Mouse (Mus musculus) limb, embryonic 12.5 days (tissue): ENCODE data around the gene Ankrd31. TPM values are rescaled to one million over a fixed set of nuclear protein-coding genes. Genes with fewer than 3 reads are reported as not detected.
"Not testable (repeated sequence)": the region's sequence is repeated elsewhere in the genome, so short reads cannot be mapped to it uniquely, and the experiment has no call there.

Experiments used
- ATAC-seq: fragments of 200-750 bp; cut with Nextera tagmentation; 2 replicates; pipeline ENCODE4 v1.8.0; 2017; ENCODE audit warnings: low read depth, moderate TSS enrichment; ENCODE audit not compliant: insufficient number of reproducible peaks, insufficient read depth, low FRiP score, low TSS enrichment
- H3K27ac ChIP-seq: fragments of 300-500 bp; sonication (generic); 2 replicates; pipeline ENCODE4 v1.5.1; 2016; ENCODE audit warnings: mild to moderate bottlenecking, moderate library complexity
- H3K27me3 ChIP-seq: fragments of 300-500 bp; sonication (generic); 2 replicates; pipeline ENCODE4 v1.6.1; 2016; ENCODE audit warnings: mild to moderate bottlenecking, moderate library complexity
- H3K36me3 ChIP-seq: fragments of 300-500 bp; sonication (generic); 2 replicates; pipeline ENCODE4 v1.6.1; 2016; ENCODE audit warnings: mild to moderate bottlenecking, moderate library complexity
- H3K4me1 ChIP-seq: fragments of 300-500 bp; sonication (generic); replicated peaks from 2 replicates; pipeline ENCODE4 v1.6.1; 2016
- H3K4me2 ChIP-seq: fragments of 300-500 bp; sonication (generic); 2 replicates; pipeline ENCODE4 v1.6.1; 2016; ENCODE audit warnings: mild to moderate bottlenecking, moderate library complexity
- H3K4me3 ChIP-seq: fragments of 300-500 bp; sonication (generic); replicated peaks from 2 replicates; pipeline ENCODE4 v1.5.1; 2016; ENCODE audit warnings: mild to moderate bottlenecking
- H3K9ac ChIP-seq: fragments of 300-500 bp; sonication (generic); replicated peaks from 2 replicates; pipeline ENCODE4 v1.6.1; 2016; ENCODE audit warnings: mild to moderate bottlenecking, moderate library complexity
- H3K9me3 ChIP-seq: fragments of 300-500 bp; sonication (generic); 2 replicates; pipeline ENCODE4 v1.6.1; 2016; ENCODE audit warnings: mild to moderate bottlenecking, moderate library complexity
- WGBS: fragments of 180-500 bp; shearing (Covaris S2); methylation state at CpG from one replicate; pipeline ENCODE4 v1.1.7; 2016; 5-methylcytosine and 5-hydroxymethylcytosine counted together
- polyA plus RNA-seq: library from polyadenylated mRNA; unstranded; fragments of >200 nt; fragmentation: Nextera tagmentation; extraction: Ambion mirVana; gene quantifications from 2 replicates; pipeline ENCODE4 v1.2.1, GENCODE M21; 2016

Gene Ankrd31
- polyA plus RNA-seq, 1 experiment from 2014 or later, result not detected

DNA sequence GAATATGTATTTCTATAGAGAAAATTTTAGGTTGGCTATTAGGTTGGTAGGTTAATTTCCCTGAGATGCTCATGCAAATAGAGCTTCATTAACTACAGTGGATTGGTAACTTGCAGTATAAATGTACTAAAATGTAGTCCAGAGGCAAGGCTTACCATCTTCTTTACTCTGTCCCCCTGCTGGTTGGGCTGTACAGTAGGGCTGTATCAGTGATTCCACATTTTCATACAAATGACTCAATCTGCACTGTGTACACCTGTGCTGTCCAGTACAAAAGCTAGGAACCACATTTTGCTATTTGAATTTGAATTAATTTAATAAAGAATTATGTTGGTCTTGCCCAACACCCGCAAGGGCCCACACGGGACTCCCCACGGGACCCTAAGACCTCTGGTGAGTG, 111.1 kb downstream of the Ankrd31 start:
- H3K4me3 ChIP-seq, result no peak overlapping the region
- no peak for ATAC-seq
- no peaks in the 10 kb centered on the region for H3K27me3 ChIP-seq
- H3K27ac ChIP-seq, result no peak overlapping the region
- H3K9me3 ChIP-seq, result no peaks in the 10 kb centered on the region
- no peak overlapping the region for H3K9ac ChIP-seq
- H3K4me2 ChIP-seq, result no peak overlapping the region
- WGBS, result 79% methylated on average over 3 of the region's 3 CpGs
- H3K36me3 ChIP-seq, result no peaks in the 10 kb centered on the region
- H3K4me1 ChIP-seq, result no peaks in the 10 kb centered on the region

DNA sequence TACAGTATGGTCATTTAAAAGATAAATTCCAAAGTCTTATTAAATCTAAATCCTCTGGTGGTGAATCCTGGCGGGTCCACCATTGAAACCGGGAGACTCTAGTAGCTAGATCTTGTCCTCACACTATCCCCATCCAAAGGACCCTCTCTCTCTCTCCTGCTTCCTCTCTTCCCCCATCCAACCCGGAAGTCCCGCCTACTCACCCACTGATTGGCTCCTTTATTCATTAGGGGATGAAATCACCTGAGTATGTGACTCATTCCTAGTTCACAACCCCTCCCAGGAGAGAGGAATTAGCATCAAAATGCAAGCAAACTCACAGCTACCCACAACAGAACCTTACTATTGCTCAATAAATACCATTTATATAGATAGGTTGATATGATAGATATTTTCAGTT, 122.7 kb downstream of the Ankrd31 start:
- no peaks in the 10 kb centered on the region for H3K36me3 ChIP-seq
- ATAC-seq, result no peak
- H3K27ac ChIP-seq, result no peak overlapping the region
- H3K9ac ChIP-seq, result no peak overlapping the region
- no peak overlapping the region for H3K4me3 ChIP-seq
- no peaks in the 10 kb centered on the region for H3K27me3 ChIP-seq
- WGBS, result 84% methylated on average over 4 of the region's 4 CpGs
- no peaks in the 10 kb centered on the region for H3K9me3 ChIP-seq
- H3K4me1 ChIP-seq, result no peaks in the 10 kb centered on the region
- H3K4me2 ChIP-seq, result no peak overlapping the region

DNA sequence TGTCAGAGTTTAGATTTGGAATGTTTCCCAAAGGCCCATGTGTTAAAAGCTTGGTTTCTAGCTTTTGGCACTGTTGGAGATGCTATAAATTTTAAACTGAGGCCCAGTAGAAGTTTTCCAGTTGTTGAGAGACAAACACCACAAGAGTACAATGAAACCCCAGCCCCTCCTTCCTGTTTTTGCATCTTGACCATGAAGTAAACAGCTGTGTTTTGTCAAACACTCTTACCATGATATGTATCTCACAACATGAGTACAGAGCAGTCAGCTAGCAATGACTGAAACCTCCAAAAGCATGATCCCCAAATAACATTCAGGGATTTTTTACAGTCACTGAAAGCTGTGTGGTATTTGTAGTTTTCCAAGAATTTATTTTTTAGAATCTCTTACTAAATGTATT, 126.0 kb downstream of the Ankrd31 start:
- ATAC-seq, result no peak
- no peak overlapping the region for H3K27ac ChIP-seq
- no peak overlapping the region for H3K4me2 ChIP-seq
- H3K36me3 ChIP-seq, result no peaks in the 10 kb centered on the region
- no peaks in the 10 kb centered on the region for H3K4me1 ChIP-seq
- H3K27me3 ChIP-seq, result no peaks in the 10 kb centered on the region
- H3K9ac ChIP-seq, result no peak overlapping the region
- no peaks in the 10 kb centered on the region for H3K9me3 ChIP-seq
- H3K4me3 ChIP-seq, result no peak overlapping the region

DNA sequence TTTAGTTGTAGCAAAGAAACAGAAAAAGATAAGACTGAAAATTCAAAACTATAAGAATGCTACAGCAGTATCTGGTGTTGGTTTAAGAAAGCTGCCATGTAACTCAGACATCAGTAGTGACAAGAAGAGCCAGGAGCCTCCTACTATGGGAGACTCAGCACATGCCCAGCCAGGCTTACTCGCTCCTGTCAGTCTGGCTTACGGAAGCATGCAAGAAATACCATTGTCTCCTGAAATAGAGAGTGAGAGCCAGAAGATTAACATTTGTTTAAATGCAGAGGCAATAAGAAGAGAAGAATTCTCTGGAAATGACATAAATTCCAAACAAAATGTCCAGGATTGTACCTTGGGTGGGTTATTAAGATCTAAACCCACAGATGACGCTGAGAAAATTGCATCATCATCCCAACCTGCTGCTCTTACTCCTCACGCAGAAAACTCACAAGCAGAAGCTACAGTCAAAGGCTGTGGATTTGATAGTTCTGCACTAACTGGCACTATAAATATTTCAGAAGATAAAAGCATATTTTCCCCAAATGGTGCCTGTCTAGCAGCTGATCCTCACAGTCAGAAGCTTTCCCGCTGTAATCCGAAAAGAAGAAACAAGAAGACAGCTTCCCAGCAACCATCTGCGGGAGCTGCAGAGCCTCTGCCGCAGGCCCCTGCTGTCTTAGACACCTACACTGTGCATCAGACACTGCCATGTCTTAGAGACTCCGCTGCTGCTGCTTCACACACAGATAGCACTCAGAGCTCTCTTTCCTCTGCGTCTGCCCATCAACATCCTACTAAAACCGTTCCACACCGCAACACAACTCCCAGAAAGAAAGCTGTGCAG, 130.4 kb downstream of the Ankrd31 start:
- no peaks in the 10 kb centered on the region for H3K27me3 ChIP-seq
- no peak overlapping the region for H3K4me2 ChIP-seq
- H3K36me3 ChIP-seq, result no peaks in the 10 kb centered on the region
- no peaks in the 10 kb centered on the region for H3K4me1 ChIP-seq
- WGBS, result 83% methylated on average over 12 of the region's 12 CpGs
- H3K9ac ChIP-seq, result no peak overlapping the region
- no peak overlapping the region for H3K27ac ChIP-seq
- no peak overlapping the region for H3K4me3 ChIP-seq
- H3K9me3 ChIP-seq, result no peaks in the 10 kb centered on the region
- no peak for ATAC-seq

DNA sequence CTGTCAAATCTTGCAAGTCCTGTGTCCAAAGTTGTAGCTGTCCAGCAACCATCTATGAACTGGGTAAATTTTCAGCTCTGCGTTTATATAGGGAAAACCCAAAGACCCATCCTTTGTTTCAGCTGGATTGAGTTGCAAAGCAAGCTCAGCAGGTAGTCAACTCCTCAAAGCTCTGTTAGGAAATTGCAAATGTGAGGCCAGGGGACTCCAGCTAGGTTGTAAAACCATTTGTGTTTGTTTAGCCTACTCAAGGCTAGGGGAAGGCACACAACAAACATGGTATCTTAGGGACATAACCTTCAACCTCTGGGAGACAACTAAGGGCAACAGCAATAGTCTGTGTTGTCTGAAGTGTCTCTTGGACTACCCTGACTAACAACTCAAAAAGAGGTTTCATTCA, 136.5 kb downstream of the Ankrd31 start:
- ATAC-seq, result no peak
- H3K4me1 ChIP-seq, result no peaks in the 10 kb centered on the region
- 57% methylated on average over 1 of the region's 1 CpGs for WGBS
- H3K9me3 ChIP-seq, result no peaks in the 10 kb centered on the region
- H3K9ac ChIP-seq, result no peak overlapping the region
- no peaks in the 10 kb centered on the region for H3K27me3 ChIP-seq
- H3K4me2 ChIP-seq, result no peak overlapping the region
- no peaks in the 10 kb centered on the region for H3K36me3 ChIP-seq
- H3K4me3 ChIP-seq, result no peak overlapping the region
- H3K27ac ChIP-seq, result no peak overlapping the region

DNA sequence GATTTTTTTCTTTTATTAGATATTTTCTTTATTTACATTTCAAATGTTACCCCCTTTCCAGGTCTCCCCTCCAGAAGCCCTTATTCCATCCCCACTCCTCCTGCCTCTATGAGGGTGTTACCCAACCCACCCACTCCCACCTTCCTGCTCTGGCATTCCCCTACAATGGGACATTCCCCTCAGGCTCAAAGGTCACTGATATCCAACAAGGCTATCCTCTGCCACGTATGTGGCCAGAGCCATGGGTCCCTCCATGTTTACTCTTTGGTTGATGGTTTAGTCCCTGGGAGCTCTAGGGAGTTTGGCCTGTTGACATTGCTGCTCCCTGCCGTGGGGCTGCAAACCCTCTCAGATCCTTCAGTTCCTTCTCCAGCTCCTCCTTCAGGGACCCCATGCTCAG, 141.9 kb downstream of the Ankrd31 start:
- H3K4me3 ChIP-seq, result no peak overlapping the region
- no peaks in the 10 kb centered on the region for H3K9me3 ChIP-seq
- ATAC-seq, result no peak
- no peaks in the 10 kb centered on the region for H3K36me3 ChIP-seq
- no peak overlapping the region for H3K27ac ChIP-seq
- no peaks in the 10 kb centered on the region for H3K4me1 ChIP-seq
- 43% methylated on average over 2 of the region's 2 CpGs for WGBS
- H3K27me3 ChIP-seq, result no peaks in the 10 kb centered on the region
- no peak overlapping the region for H3K4me2 ChIP-seq
- H3K9ac ChIP-seq, result no peak overlapping the region

DNA sequence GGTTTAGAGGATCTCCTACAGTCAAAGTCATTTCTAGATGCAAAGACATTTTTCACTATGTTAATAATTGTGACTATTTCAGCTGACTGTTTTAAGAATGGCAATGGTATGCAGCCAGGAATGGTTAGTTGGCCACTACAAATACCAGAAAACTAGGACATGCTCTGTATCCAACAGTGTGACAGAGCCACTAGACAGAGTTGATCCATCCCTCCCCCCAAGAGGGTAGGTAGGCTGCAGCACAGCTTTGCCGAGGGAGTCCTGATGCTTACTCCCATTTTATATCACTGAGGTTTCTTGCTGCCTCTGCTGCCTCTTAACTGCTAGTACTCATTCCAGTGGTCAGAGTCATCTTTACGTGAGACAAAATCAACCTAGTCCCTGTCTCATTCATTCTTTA, 147.1 kb downstream of the Ankrd31 start:
- Histone ChIP-seq H3K4me2 (no peak overlapping the region), H3K4me1 (no peaks in the 10 kb centered on the region), H3K9me3 (no peaks in the 10 kb centered on the region), H3K4me3 (no peak overlapping the region), H3K36me3 (no peaks in the 10 kb centered on the region), H3K27me3 (no peaks in the 10 kb centered on the region), H3K27ac (no peak overlapping the region), H3K9ac (no peak overlapping the region)
- WGBS, result 77% methylated on average over 2 of the region's 2 CpGs
- ATAC-seq, result no peak

DNA sequence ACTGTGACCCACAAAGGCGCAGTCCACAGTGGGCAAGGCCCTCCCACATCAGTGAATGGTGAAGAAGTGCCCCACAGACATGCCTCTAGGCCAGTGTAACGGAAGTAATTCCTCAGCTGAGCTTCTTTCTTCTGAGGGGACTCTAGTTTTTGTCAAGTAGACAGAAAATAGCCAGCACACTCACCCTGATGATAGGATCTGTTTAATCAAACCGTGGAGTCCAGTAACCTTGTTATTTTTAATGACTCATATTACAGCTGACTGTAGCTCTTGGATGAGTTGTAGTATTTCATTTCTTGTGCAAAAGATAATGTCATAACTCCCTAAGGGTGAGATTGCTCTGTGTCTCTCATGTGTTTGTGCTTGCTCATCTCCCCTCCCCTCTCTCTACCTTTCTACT, 158.6 kb downstream of the Ankrd31 start:
- Histone ChIP-seq H3K4me3 (no peak overlapping the region), H3K9me3 (no peaks in the 10 kb centered on the region), H3K4me1 (no peaks in the 10 kb centered on the region), H3K9ac (no peak overlapping the region), H3K27me3 (no peaks in the 10 kb centered on the region), H3K27ac (no peak overlapping the region), H3K36me3 (no peaks in the 10 kb centered on the region), H3K4me2 (no peak overlapping the region)
- ATAC-seq, result no peak
- WGBS, result 73% methylated on average over 3 of the region's 3 CpGs

DNA sequence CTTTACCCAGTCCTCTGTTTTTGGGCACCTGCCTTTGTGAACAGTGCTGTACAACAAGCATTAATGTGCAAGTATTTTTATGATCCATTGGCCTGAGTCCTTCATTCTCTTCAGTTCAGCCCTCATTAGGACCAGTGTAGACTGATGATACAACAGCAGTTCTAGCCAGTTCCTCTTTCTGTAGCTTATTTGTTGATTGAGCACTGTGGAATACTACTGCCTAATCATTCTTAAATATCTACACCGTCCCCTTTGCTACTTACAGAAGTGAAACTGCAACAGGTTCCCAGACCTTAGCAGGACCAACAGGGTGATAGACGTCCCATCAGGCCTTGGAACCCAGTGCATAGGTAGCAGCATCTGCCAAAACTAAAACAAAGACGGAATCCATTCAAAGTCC, 163.1 kb downstream of the Ankrd31 start:
- H3K27me3 ChIP-seq, result no peaks in the 10 kb centered on the region
- no peak overlapping the region for H3K27ac ChIP-seq
- WGBS, result 86% methylated on average over 3 of the region's 3 CpGs
- no peak overlapping the region for H3K4me3 ChIP-seq
- no peak overlapping the region for H3K9ac ChIP-seq
- ATAC-seq, result no peak
- no peaks in the 10 kb centered on the region for H3K36me3 ChIP-seq
- no peak overlapping the region for H3K4me2 ChIP-seq
- H3K4me1 ChIP-seq, result no peaks in the 10 kb centered on the region
- no peaks in the 10 kb centered on the region for H3K9me3 ChIP-seq

DNA sequence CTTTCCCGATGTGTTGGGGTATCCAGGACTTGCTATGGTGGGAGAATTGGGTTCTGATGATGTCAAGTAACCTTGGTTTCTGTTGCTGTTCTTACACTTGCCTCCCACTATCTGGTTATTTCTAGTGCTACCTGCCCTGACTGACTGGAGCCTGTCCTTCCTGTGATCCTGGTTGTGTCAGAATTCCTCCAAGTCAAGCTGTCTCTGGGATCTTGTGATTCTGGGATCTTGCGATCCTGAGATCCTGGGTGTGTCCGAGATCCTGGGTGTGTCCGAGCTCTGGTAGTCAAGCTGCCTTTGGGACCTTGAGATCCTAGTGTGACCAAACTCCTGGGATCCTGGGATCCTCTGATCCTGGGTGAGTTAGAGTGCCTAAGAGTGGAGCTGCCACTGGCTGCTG, 175.1 kb downstream of the Ankrd31 start:
- ATAC-seq, H3K36me3 ChIP-seq, H3K9me3 ChIP-seq, H3K4me2 ChIP-seq, H3K27ac ChIP-seq, H3K4me3 ChIP-seq, H3K9ac ChIP-seq: not testable (repeated sequence)
- 92% methylated on average over 4 of the region's 4 CpGs for WGBS
- peaks cover 13% of the 10 kb centered on the region for H3K4me1 ChIP-seq
- peaks cover 39% of the 10 kb centered on the region for H3K27me3 ChIP-seq

DNA sequence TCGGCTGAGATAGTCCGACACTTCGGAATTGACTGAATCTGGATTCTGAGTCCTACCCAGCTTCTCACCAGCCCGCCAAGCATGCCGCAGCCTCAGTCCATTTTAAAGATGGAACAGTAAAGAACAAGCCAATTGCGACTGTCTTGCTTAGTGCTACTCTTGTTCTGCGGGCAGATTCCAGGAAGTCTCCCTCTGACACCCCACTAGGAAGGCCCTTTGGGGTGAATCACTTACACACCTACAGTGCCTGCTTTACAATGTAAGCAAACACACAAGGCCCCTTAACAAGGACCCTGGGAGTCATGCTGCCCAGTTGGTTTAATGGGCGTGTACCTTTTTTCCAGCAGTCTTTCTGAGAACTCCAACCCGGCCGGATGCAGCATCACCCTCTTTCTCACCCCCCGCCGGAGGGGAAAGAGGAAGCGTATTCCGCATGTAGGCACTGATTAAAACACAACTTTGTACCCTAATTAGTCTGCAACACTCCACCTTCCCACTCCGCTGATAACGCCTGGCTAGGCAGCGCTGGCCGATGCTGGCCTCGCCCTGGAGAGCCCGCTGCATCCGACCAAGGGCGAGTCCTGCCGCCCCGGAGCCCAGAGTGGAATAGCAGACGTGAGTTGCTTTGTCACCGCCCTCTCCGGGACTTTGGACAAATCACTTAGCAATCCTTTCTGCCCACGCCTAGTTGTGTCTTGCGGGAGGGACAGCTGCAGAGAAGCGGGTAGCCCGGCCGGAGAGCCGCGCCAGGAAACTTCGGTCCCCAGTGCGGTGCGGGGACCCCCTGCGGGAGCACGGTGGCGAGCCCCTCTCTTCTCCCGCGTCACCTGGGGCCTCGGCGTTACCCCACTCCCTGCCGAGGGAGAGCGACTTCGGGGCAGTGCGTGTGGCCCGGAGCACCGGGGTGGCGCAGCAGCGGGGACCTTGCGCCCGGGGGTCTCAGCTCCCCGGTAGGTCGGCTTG, 176.2 kb downstream of the Ankrd31 start, which contains the start of gene Gcnt4:
Gene Gcnt4, plus strand, starts transcription at position 691 of the 963 bp plus-strand sequence.
- H3K4me3 ChIP-seq, result peak within 1 kb of the TSS; percentile 79
- H3K4me1 ChIP-seq, result peaks cover 19% of the 10 kb centered on the region
- H3K36me3 ChIP-seq, result no peaks in the 10 kb centered on the region
- H3K27me3 ChIP-seq, result peaks cover 39% of the 10 kb centered on the region
- ATAC-seq, result peak; percentile 78
- WGBS, result 10% methylated on average over 56 of the region's 56 CpGs
- H3K4me2 ChIP-seq, result peak within 1 kb of the TSS; percentile 96
- H3K9me3 ChIP-seq, result no peaks in the 10 kb centered on the region
- no peak within 1 kb of the TSS for H3K27ac ChIP-seq
- H3K9ac ChIP-seq, result peak within 1 kb of the TSS; percentile 76
